Mouse (Mus musculus): ENCODE measurements around the gene Zfp106.

Zfp106 gene

GRCm38 (mm10) chr2:120556868-120557267, 6.8 kb downstream of the Zfp106 start:
- DNase-seq (ENCODE audit: low spot score in 2 of 2), result no peak

GRCm38 (mm10) chr2:120544732-120545131, 18.9 kb downstream of the Zfp106 start:
- no peak for DNase-seq (ENCODE audit: low spot score in 2 of 2)

- DNase-seq (ENCODE audit: low spot score in 2 of 2), result peak; percentile 60 to 85
Measured at GRCm38 (mm10) chr2:120539778-120540208, 23.9 kb downstream of the Zfp106 start.

GRCm38 (mm10) chr2:120539333-120539732, 24.3 kb downstream of the Zfp106 start:
- DNase-seq (ENCODE audit: low spot score in 2 of 2), result no peak

- no peak for DNase-seq (ENCODE audit: low spot score in 2 of 2)
Measured at GRCm38 (mm10) chr2:120531223-120531622, 32.4 kb downstream of the Zfp106 start.

GRCm38 (mm10) chr2:120529531-120529930, 34.1 kb downstream of the Zfp106 start:
- no peak for DNase-seq (ENCODE audit: low spot score in 2 of 2)

GRCm38 (mm10) chr2:120526771-120527170, 36.9 kb downstream of the Zfp106 start:
- DNase-seq (ENCODE audit: low spot score in 2 of 2), result no peak

- no peak for DNase-seq (ENCODE audit: low spot score in 2 of 2)
Measured at GRCm38 (mm10) chr2:120518547-120519210, 45.0 kb downstream of the Zfp106 start.

- no peak for DNase-seq (ENCODE audit: low spot score in 2 of 2)
Measured at GRCm38 (mm10) chr2:120514181-120514580, 49.5 kb downstream of the Zfp106 start.

- DNase-seq (ENCODE audit: low spot score in 2 of 2), result no peak
Measured at GRCm38 (mm10) chr2:120503992-120504391, 59.7 kb downstream of the Zfp106 start.

GRCm38 (mm10) chr2:120503094-120503493, 60.5 kb downstream of the Zfp106 start:
- no peak for DNase-seq (ENCODE audit: low spot score in 2 of 2)

GRCm38 (mm10) chr2:120502605-120502990, 61.0 kb downstream of the Zfp106 start:
- DNase-seq (ENCODE audit: low spot score in 2 of 2), result no peak

GRCm38 (mm10) chr2:120501931-120502604, 61.6 kb downstream of the Zfp106 start:
- no peak for DNase-seq (ENCODE audit: low spot score in 2 of 2)

- DNase-seq (ENCODE audit: low spot score in 2 of 2), result no peak
Measured at GRCm38 (mm10) chr2:120501136-120501918, 62.3 kb downstream of the Zfp106 start.

GRCm38 (mm10) chr2:120499971-120500471, 63.6 kb downstream of the Zfp106 start:
- no peak for DNase-seq (ENCODE audit: low spot score in 2 of 2)

GRCm38 (mm10) chr2:120496511-120496910, 67.1 kb downstream of the Zfp106 start:
- DNase-seq (ENCODE audit: low spot score in 2 of 2), result peak; percentile 28 to 58

- no peak for DNase-seq (ENCODE audit: low spot score in 2 of 2)
Measured at GRCm38 (mm10) chr2:120493254-120493653, 70.4 kb downstream of the Zfp106 start.

- DNase-seq (ENCODE audit: low spot score in 2 of 2), result no peak
Measured at GRCm38 (mm10) chr2:120484241-120484640, 79.4 kb downstream of the Zfp106 start.

GRCm38 (mm10) chr2:120482506-120483389, 80.9 kb downstream of the Zfp106 start:
- DNase-seq (ENCODE audit: low spot score in 2 of 2), result no peak

- DNase-seq (ENCODE audit: low spot score in 2 of 2), result no peak
Measured at GRCm38 (mm10) chr2:120481921-120482320, 81.7 kb downstream of the Zfp106 start.

- DNase-seq (ENCODE audit: low spot score in 2 of 2), result peak; percentile 55 to 76
Measured at GRCm38 (mm10) chr2:120478600-120478999, 85.0 kb downstream of the Zfp106 start.
